ENCODE assay signal across 11 mouse cellular contexts in the genomic region with DNA sequence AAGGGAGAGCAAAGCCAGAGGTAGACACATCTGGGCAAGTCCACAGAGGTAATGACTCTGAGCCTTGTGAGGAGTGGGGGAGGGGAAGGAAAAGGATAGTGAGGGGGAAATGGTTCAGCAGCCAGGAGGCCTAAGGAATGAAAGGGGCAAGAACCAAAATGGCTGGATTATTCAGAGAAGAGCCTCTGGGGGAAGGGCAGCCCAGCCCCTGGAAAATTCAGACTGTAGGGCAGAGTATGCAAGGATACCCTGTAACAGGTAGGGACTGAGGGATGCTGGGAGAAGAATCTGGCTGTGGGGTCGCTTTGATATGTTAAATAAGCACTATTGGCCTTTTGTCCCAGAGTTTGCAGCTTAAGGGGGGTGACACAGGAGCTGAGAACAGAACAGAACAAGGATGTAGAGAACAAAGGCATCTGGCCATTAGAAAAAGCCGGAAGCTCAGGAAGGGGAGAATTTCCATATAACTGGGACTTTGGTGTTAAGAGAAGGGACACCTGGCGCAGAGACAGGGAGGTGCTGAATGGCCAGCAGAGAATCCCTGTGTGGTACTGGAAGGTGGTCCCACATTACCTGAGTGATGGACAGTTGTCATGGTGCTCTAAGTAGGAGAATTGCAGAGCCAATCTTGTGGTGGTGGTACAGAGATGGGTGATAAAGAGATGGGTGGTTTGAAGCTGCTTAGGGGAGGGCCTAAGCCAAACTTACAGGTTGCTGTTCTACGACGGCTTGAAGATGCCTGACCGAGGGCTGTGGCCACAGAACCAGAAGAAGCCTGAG.
DNase-seq lines count a peak whose midpoint lies in the region; ATAC-seq and TF ChIP-seq lines count a peak whose summit lies in the region.
"Had no signal": no experiment of that assay in that cellular context is flagged by ENCODE, and none has a peak within 500 bp of the region (broad histone marks: within the 10 kb centered on the region; RNA-seq: fewer than 3 reads in every experiment).

No protein-coding gene starts in this region.

- ATAC-seq in hindbrain, embryonic 16.5 days, result no peak; the same call in 1 of the 2 replicates

- no peaks in the 10 kb centered on the region for H3K79me2 ChIP-seq in macrophage (ENCODE audit: inconsistent target)

- no peaks in the 10 kb centered on the region for H3K9me3 ChIP-seq in hindbrain, embryonic 10.5 days
- H3K9me3 ChIP-seq in hindbrain, embryonic 16.5 days (ENCODE audit: control insufficient read depth, low read length), result no peaks in the 10 kb centered on the region
- peaks cover 3% of the 10 kb centered on the region; the same call in 1 of the 2 replicates for H3K9me3 ChIP-seq in ES-Bruce4 (replicated peaks; ENCODE audit: control insufficient read depth, insufficient read depth, low read length, poor library complexity, severe bottlenecking)
- H3K9me3 ChIP-seq: intestine, embryonic 15.5 days; limb, embryonic 13.5 days had no signal

- no peak overlapping the region for H3K4me3 ChIP-seq in hindbrain, embryonic 10.5 days
- no peak overlapping the region for H3K4me3 ChIP-seq in hindbrain, embryonic 16.5 days (ENCODE audit: low read length)
- H3K4me3 ChIP-seq in ES-Bruce4 (ENCODE audit: low read depth, low read length), result no peak overlapping the region
- no peak overlapping the region for H3K4me3 ChIP-seq in macrophage (ENCODE audit: inconsistent target)
- H3K4me3 ChIP-seq: intestine, embryonic 15.5 days had no signal

- peaks cover 3% of the 10 kb centered on the region; the same call in 1 of the 2 replicates for H3K27me3 ChIP-seq in hindbrain, embryonic 10.5 days (ENCODE audit: insufficient read depth, poor library complexity, severe bottlenecking)
- no peaks in the 10 kb centered on the region for H3K27me3 ChIP-seq in hindbrain, embryonic 16.5 days (replicated peaks; ENCODE audit: control insufficient read depth, insufficient read depth, low read length)
- no peaks in the 10 kb centered on the region for H3K27me3 ChIP-seq in ES-Bruce4 (ENCODE audit: control insufficient read depth, insufficient read depth, low read length, poor library complexity, severe bottlenecking)
- H3K27me3 ChIP-seq: intestine, embryonic 15.5 days had no signal

- 66% methylated on average over 6 of the region's 6 CpGs for WGBS in hindbrain, embryonic 10.5 days
- WGBS in hindbrain, embryonic 16.5 days, result 82% methylated on average over 6 of the region's 6 CpGs
- WGBS in macrophage (ENCODE audit: missing documents), result 95% methylated on average over 6 of the region's 6 CpGs

- no peak overlapping the region for H3K4me2 ChIP-seq in hindbrain, embryonic 16.5 days (ENCODE audit: low read length)

- TF ChIP-seq POLR2A in ES-Bruce4 (IDR thresholded peaks at IDR 0.05; ENCODE audit: insufficient read depth, low read length), result no peak
- TF ChIP-seq POLR2A in brain, embryonic 14.5 days (IDR thresholded peaks at IDR 0.05; ENCODE audit: borderline replicate concordance, extremely low read depth, insufficient read depth, insufficient read length, poor library complexity, severe bottlenecking), result no peak

- DNase-seq in hindbrain, embryonic 10.5 days (ENCODE audit: low spot score), result peak; percentile 4
- DNase-seq in brain, embryonic 14.5 days (ENCODE audit: low read depth), result peak; percentile 19
- no peak for DNase-seq in cerebellum, postnatal 14 days
- no peak for DNase-seq in cerebellum, adult 18-20 months
- no peak for DNase-seq in left cerebral cortex, adult 18-20 months (ENCODE audit: low spot score in 2 of 2)
- DNase-seq: right cerebral cortex, postnatal 4 days had no signal

- H3K36me3 ChIP-seq in hindbrain, embryonic 10.5 days, result no peaks in the 10 kb centered on the region
- no peaks in the 10 kb centered on the region for H3K36me3 ChIP-seq in hindbrain, embryonic 16.5 days (ENCODE audit: control insufficient read depth, insufficient read depth, low read length)
- H3K36me3 ChIP-seq in ES-Bruce4 (ENCODE audit: control insufficient read depth, insufficient read depth, low read length, poor library complexity, severe bottlenecking), result no peaks in the 10 kb centered on the region
- no peaks in the 10 kb centered on the region for H3K36me3 ChIP-seq in macrophage (ENCODE audit: inconsistent target)
- H3K36me3 ChIP-seq: intestine, embryonic 15.5 days; limb, embryonic 13.5 days had no signal

- no peak overlapping the region for H3K9ac ChIP-seq in hindbrain, embryonic 16.5 days (ENCODE audit: low read depth, low read length)
- no peak overlapping the region for H3K9ac ChIP-seq in ES-Bruce4 (ENCODE audit: low read depth, poor library complexity, severe bottlenecking)
- H3K9ac ChIP-seq: intestine, embryonic 15.5 days had no signal

- peaks cover 20% of the 10 kb centered on the region for H3K4me1 ChIP-seq in hindbrain, embryonic 10.5 days (replicated peaks)
- peaks cover 9% of the 10 kb centered on the region for H3K4me1 ChIP-seq in hindbrain, embryonic 16.5 days (ENCODE audit: control insufficient read depth, insufficient read depth, low read depth, low read length)
- peaks cover 12% of the 10 kb centered on the region for H3K4me1 ChIP-seq in ES-Bruce4 (ENCODE audit: control insufficient read depth, insufficient read depth, low read length)

- TF ChIP-seq CTCF in ES-Bruce4 (IDR thresholded peaks at IDR 0.05; ENCODE audit: low read depth, low read length), result no peak
- TF ChIP-seq CTCF in brain, embryonic 14.5 days (IDR thresholded peaks at IDR 0.05; ENCODE audit: borderline replicate concordance, extremely low read depth, insufficient read depth, insufficient read length), result no peak

- peak; percentile 89; the same call in 1 of the 2 replicates for TF ChIP-seq EP300 in ES-Bruce4 (IDR thresholded peaks at IDR 0.05; ENCODE audit: insufficient read depth, low read depth, low read length)

- peak overlapping the region; percentile 83 for H3K27ac ChIP-seq in hindbrain, embryonic 10.5 days
- H3K27ac ChIP-seq in hindbrain, embryonic 16.5 days (ENCODE audit: low read depth, low read length), result no peak overlapping the region
- H3K27ac ChIP-seq in ES-Bruce4 (ENCODE audit: insufficient read depth, low read length), result peak overlapping the region; percentile 99
- H3K27ac ChIP-seq in macrophage, result peak overlapping the region; percentile 62; the same call in 1 of the 2 replicates
- H3K27ac ChIP-seq: intestine, embryonic 15.5 days; limb, embryonic 13.5 days had no signal

Comparison
In these comparisons a context has a peak if more than half of its experiments do, and no peak if none do; other contexts are left out.
1. DNase-seq: peak in hindbrain, embryonic 10.5 days (single experiment) and brain, embryonic 14.5 days (single experiment); none in cerebellum, postnatal 14 days (0 of 2), cerebellum, adult 18-20 months (0 of 2) and left cerebral cortex, adult 18-20 months (0 of 2).